Mouse (Mus musculus) heart, adult 10 weeks (tissue): ENCODE data around the gene 2310030G06Rik. TPM values are rescaled to one million over a fixed set of nuclear protein-coding genes. Genes with fewer than 3 reads are reported as not detected.

Experiments
- polyA plus RNA-seq: library from polyadenylated mRNA; stranded (reverse); fragments of 350-450 nt; fragmentation: Illumina TruSeq; extraction: RNeasy Lipid Tissue Mini Kit (QIAGEN cat#74804); gene quantifications from one replicate; pipeline ENCODE4 v1.2.3, GENCODE M21; 2014; ENCODE audit warnings: low read depth, low replicate concordance

The 2310030G06Rik gene
- polyA plus RNA-seq: 11.4 TPM

GRCm38 (mm10) chr9:50746214-50746677 is at the start of gene 2310030G06Rik:
2310030G06Rik (minus strand) TSS chr9:50746536.

GRCm38 (mm10) chr9:50774991-50775612 is 28.8 kb upstream of the 2310030G06Rik start, which contains the start of the genes Alg9 and 1110032A03Rik:
Alg9 (plus strand) TSS chr9:50775019.
1110032A03Rik (minus strand) TSS chr9:50775520.

GRCm38 (mm10) chr9:50768107-50769002 is 22.0 kb upstream of the 2310030G06Rik start, which contains the start of gene Fdxacb1:
Fdxacb1 (plus strand) TSS chr9:50768236.

GRCm38 (mm10) chr9:50752054-50752602 is 5.8 kb upstream of the 2310030G06Rik start, which contains the start of gene Hspb2:
Hspb2 (minus strand) TSS chr9:50752354.

GRCm38 (mm10) chr9:50751323-50751722 is 5.0 kb upstream of the 2310030G06Rik start, which contains the start of gene Cryab:
Cryab (plus strand) TSS chr9:50751325.

GRCm38 (mm10) chr9:50738914-50739870 is 7.1 kb downstream of the 2310030G06Rik start, which contains the start of gene Dixdc1:
Dixdc1 (minus strand) TSS chr9:50739517.

Other genes starting within 250 kb of the 2310030G06Rik start
- 83.2 TPM for gene Pts, start 217.8 kb downstream of the 2310030G06Rik start, polyA plus RNA-seq
- gene Il18, start 191.7 kb downstream of the 2310030G06Rik start, polyA plus RNA-seq: 2.7 TPM
- gene Bco2, start 191.4 kb downstream of the 2310030G06Rik start, polyA plus RNA-seq: 0.29 TPM
- not detected for gene Tex12, start 185.2 kb downstream of the 2310030G06Rik start, polyA plus RNA-seq
- 841 TPM for gene Sdhd, start 142.7 kb downstream of the 2310030G06Rik start, polyA plus RNA-seq
- 365 TPM for gene Timm8b, start 142.6 kb downstream of the 2310030G06Rik start, polyA plus RNA-seq
- 2.1 TPM for gene Pih1d2, start 129.2 kb downstream of the 2310030G06Rik start, polyA plus RNA-seq
- gene Nkapd1, start 129.1 kb downstream of the 2310030G06Rik start, polyA plus RNA-seq: 10.0 TPM
- 316 TPM for gene Dlat, start 86.8 kb downstream of the 2310030G06Rik start, polyA plus RNA-seq
- gene Dixdc1, start 7.0 kb downstream of the 2310030G06Rik start, polyA plus RNA-seq: 4.7 TPM
- 3,470 TPM for gene Cryab, start 4.8 kb upstream of the 2310030G06Rik start, polyA plus RNA-seq
- 187 TPM for gene Hspb2, start 5.8 kb upstream of the 2310030G06Rik start, polyA plus RNA-seq
- gene Fdxacb1, start 21.7 kb upstream of the 2310030G06Rik start, polyA plus RNA-seq: 4.2 TPM
- 9.2 TPM for gene Alg9, start 28.5 kb upstream of the 2310030G06Rik start, polyA plus RNA-seq
- gene 1110032A03Rik, start 29.0 kb upstream of the 2310030G06Rik start, polyA plus RNA-seq: 26.6 TPM
- gene Ppp2r1b, start 98.8 kb upstream of the 2310030G06Rik start, polyA plus RNA-seq: 6.4 TPM